Mouse (Mus musculus) heart, postnatal 36 days (tissue): Measurements from ENCODE around the gene Gm11020. TPM values are rescaled to one million over a fixed set of nuclear protein-coding genes. Genes with fewer than 3 reads are reported as not detected.
"Not testable (repeated sequence)": the region's sequence is repeated elsewhere in the genome, so short reads cannot be mapped to it uniquely, and the experiment has no call there.

ENCODE experiments used
- DNase-seq, 2 experiments: peaks; one replicate each; pipeline ENCODE4 v3.0.0; 2021 to 2022
- intact Hi-C: fragments of 180-260 bp; cut with DNase I; formaldehyde crosslinking; loops from one replicate; pipeline ENCODE4 v1.15.1; 2025
- total RNA-seq, 2 experiments: library from RNA; stranded (reverse); gene quantifications; 2 replicates each; pipeline ENCODE4 v1.2.3; 2021

The Gm11020 gene
- not detected for total RNA-seq

- DNase-seq, intact Hi-C loops: not testable (repeated sequence)
Measured at GRCm38 (mm10) chr8:104321267-104321666, at the start of gene Gm11020. Gm11020 (plus strand) TSS chr8:104321567.

- intact Hi-C loops, result not testable (repeated sequence)
Measured at GRCm38 (mm10) chr8:104293081-104293480, 28.3 kb upstream of the Gm11020 start, which contains the start of gene Cmtm2a. Cmtm2a (minus strand) TSS chr8:104293181.

GRCm38 (mm10) chr8:104294396-104294795 lies 27.0 kb upstream of the Gm11020 start:
- DNase-seq, result no peak
- intact Hi-C loops, result no loop called here

More at GRCm38 (mm10) chr8:104293081-104293480, 28.3 kb upstream of the Gm11020 start, which contains the start of gene Cmtm2a:
- DNase-seq, result not testable (repeated sequence)

- not testable (repeated sequence) for DNase-seq
- intact Hi-C loops, result loop anchor here (5.0 kb wide), 1 partner anchor 49 kb away; the partner anchor contains the start of gene Cklf
Measured at GRCm38 (mm10) chr8:104301577-104301976, 19.8 kb upstream of the Gm11020 start.

GRCm38 (mm10) chr8:104302536-104302935 lies 18.8 kb upstream of the Gm11020 start:
- not testable (repeated sequence) for DNase-seq
- intact Hi-C loops, result loop anchor here (5.0 kb wide), 1 partner anchor 50 kb away; the partner anchor contains the start of gene Cklf

GRCm38 (mm10) chr8:104304962-104305361 lies 16.4 kb upstream of the Gm11020 start:
- DNase-seq, result no peak
- intact Hi-C loops, result loop anchor here (5.0 kb wide), 1 partner anchor 53 kb away; the partner anchor contains the start of gene Cklf

- intact Hi-C loops, DNase-seq: not testable (repeated sequence)
Measured at GRCm38 (mm10) chr8:104308341-104308740, 13.0 kb upstream of the Gm11020 start.

GRCm38 (mm10) chr8:104309441-104310155 lies 11.8 kb upstream of the Gm11020 start, which contains the start of the genes Gm45711 and Cmtm1:
Gm45711 (minus strand) TSS chr8:104310081.
Cmtm1 (minus strand) TSS chr8:104310145.
- intact Hi-C loops, result not testable (repeated sequence)
- DNase-seq, result peak; percentile 33 to 49

- intact Hi-C loops, result loop anchor here (2.0 kb wide), 1 partner anchor 29 kb away; no protein-coding TSS in a partner anchor
- DNase-seq, result not testable (repeated sequence)
Measured at GRCm38 (mm10) chr8:104312023-104312422, 9.3 kb upstream of the Gm11020 start.

GRCm38 (mm10) chr8:104313311-104313710 lies 8.1 kb upstream of the Gm11020 start:
- intact Hi-C loops, result loop anchor here (2.0 kb wide), 1 partner anchor 27 kb away; no protein-coding TSS in a partner anchor
- peak; percentile 22 to 26 for DNase-seq

- intact Hi-C loops, result not testable (repeated sequence)
Measured at GRCm38 (mm10) chr8:104321930-104322329, 563 bp downstream of the Gm11020 start, which contains the start of gene Cmtm2b. Cmtm2b (plus strand) TSS chr8:104322230.

GRCm38 (mm10) chr8:104332665-104333631 lies 11.6 kb downstream of the Gm11020 start:
- no peak for DNase-seq
- intact Hi-C loops, result no loop called here

More at GRCm38 (mm10) chr8:104321930-104322329, 563 bp downstream of the Gm11020 start, which contains the start of gene Cmtm2b:
- DNase-seq, result not testable (repeated sequence)

GRCm38 (mm10) chr8:104333786-104334185 lies 12.4 kb downstream of the Gm11020 start:
- intact Hi-C loops, result no loop called here
- no peak for DNase-seq

- DNase-seq, result no peak
- intact Hi-C loops, result no loop called here
Measured at GRCm38 (mm10) chr8:104334196-104334595, 12.8 kb downstream of the Gm11020 start.

- DNase-seq, result no peak
- intact Hi-C loops, result no loop called here
Measured at GRCm38 (mm10) chr8:104336806-104337205, 15.4 kb downstream of the Gm11020 start.

GRCm38 (mm10) chr8:104337890-104338289 lies 16.5 kb downstream of the Gm11020 start:
- no peak for DNase-seq
- intact Hi-C loops, result no loop called here

GRCm38 (mm10) chr8:104339229-104339982 lies 18.0 kb downstream of the Gm11020 start, which contains the start of gene Cmtm3:
Cmtm3 (plus strand) TSS chr8:104339410.
- DNase-seq, result peak; percentile 29 to 60
- intact Hi-C loops, result no loop called here

- intact Hi-C loops, result loop anchor here (2.0 to 10.0 kb wide), 4 partner anchors 27 to 243 kb away; partner anchors contain the start of gene Cklf
- no peak for DNase-seq
Measured at GRCm38 (mm10) chr8:104339983-104340232, 18.5 kb downstream of the Gm11020 start.
